Mouse (Mus musculus): ENCODE measurements around the gene Lce1j. TPM values are rescaled to one million over a fixed set of nuclear protein-coding genes. Genes with fewer than 3 reads are reported as not detected.

The Lce1j gene
- not detected in 2 replicates for polyA plus RNA-seq (2012; rRNA removed)

GRCm38 (mm10) chr3:92790414-92790813 is at the start of gene Lce1j:
Gene Lce1j, minus strand, starts transcription at chr3:92790514.

GRCm38 (mm10) chr3:92827108-92827507 is 36.8 kb upstream of the Lce1j start, which contains the start of gene Kprp:
Gene Kprp, minus strand, starts transcription at chr3:92827247.

GRCm38 (mm10) chr3:92807791-92808190 is 17.5 kb upstream of the Lce1j start, which contains the start of gene Lce1k:
Gene Lce1k, minus strand, starts transcription at chr3:92807891.

GRCm38 (mm10) chr3:92778799-92779198 is 11.5 kb downstream of the Lce1j start, which contains the start of gene Lce1i:
Gene Lce1i, minus strand, starts transcription at chr3:92778899.

GRCm38 (mm10) chr3:92764965-92765364 is 25.3 kb downstream of the Lce1j start, which contains the start of gene Lce1h:
Gene Lce1h, minus strand, starts transcription at chr3:92765065.

GRCm38 (mm10) chr3:92752238-92752637 is 38.1 kb downstream of the Lce1j start, which contains the start of gene Lce1g:
Gene Lce1g, minus strand, starts transcription at chr3:92752338.

GRCm38 (mm10) chr3:92738996-92739395 is 51.3 kb downstream of the Lce1j start, which contains the start of gene Gm38119:
Gene Gm38119, minus strand, starts transcription at chr3:92739096.

Other genes with a start within 250 kb of the Lce1j start
- 0.06 TPM in 2 replicates for gene Ivl, start 216.8 kb downstream of the Lce1j start, polyA plus RNA-seq (2012; rRNA removed)
- 1.7 and 3.4 TPM in 2 replicates for gene Smcp, start 201.5 kb downstream of the Lce1j start, polyA plus RNA-seq (2012; rRNA removed)
- gene 2210017I01Rik, start 183.0 kb downstream of the Lce1j start, polyA plus RNA-seq (2012; rRNA removed), result not detected in 2 replicates
- gene Lce6a, start 168.9 kb downstream of the Lce1j start, polyA plus RNA-seq (2012; rRNA removed), result 0.17 and 0.32 TPM in 2 replicates
- not detected in 2 replicates for gene Lce1a1, start 142.2 kb downstream of the Lce1j start, polyA plus RNA-seq (2012; rRNA removed)
- not detected in 2 replicates for gene Lce1b, start 133.6 kb downstream of the Lce1j start, polyA plus RNA-seq (2012; rRNA removed)
- not detected in 2 replicates for gene Lce1a2, start 120.2 kb downstream of the Lce1j start, polyA plus RNA-seq (2012; rRNA removed)
- gene Lce1c, start 111.3 kb downstream of the Lce1j start, polyA plus RNA-seq (2012; rRNA removed), result not detected in 2 replicates
- not detected in 2 replicates for gene Lce1d, start 103.3 kb downstream of the Lce1j start, polyA plus RNA-seq (2012; rRNA removed)
- not detected in 2 replicates for gene Lce1e, start 81.4 kb downstream of the Lce1j start, polyA plus RNA-seq (2012; rRNA removed)
- gene Lce1f, start 70.2 kb downstream of the Lce1j start, polyA plus RNA-seq (2012; rRNA removed), result not detected in 2 replicates
- gene Gm38119, start 51.4 kb downstream of the Lce1j start, polyA plus RNA-seq (2012; rRNA removed), result not detected in 2 replicates
- gene Lce1g, start 38.2 kb downstream of the Lce1j start, polyA plus RNA-seq (2012; rRNA removed), result not detected in 2 replicates
- gene Lce1h, start 25.4 kb downstream of the Lce1j start, polyA plus RNA-seq (2012; rRNA removed), result not detected in 2 replicates
- not detected in 2 replicates for gene Lce1i, start 11.6 kb downstream of the Lce1j start, polyA plus RNA-seq (2012; rRNA removed)
- gene Lce1k, start 17.4 kb upstream of the Lce1j start, polyA plus RNA-seq (2012; rRNA removed), result not detected in 2 replicates
- not detected in 2 replicates for gene Kprp, start 36.7 kb upstream of the Lce1j start, polyA plus RNA-seq (2012; rRNA removed)
- gene Lce1l, start 60.8 kb upstream of the Lce1j start, polyA plus RNA-seq (2012; rRNA removed), result not detected in 2 replicates
- not detected in 2 replicates for gene 2310050C09Rik, start 79.7 kb upstream of the Lce1j start, polyA plus RNA-seq (2012; rRNA removed)
- not detected in 2 replicates for gene Lce3a, start 135.7 kb upstream of the Lce1j start, polyA plus RNA-seq (2012; rRNA removed)
- gene Lce3b, start 142.5 kb upstream of the Lce1j start, polyA plus RNA-seq (2012; rRNA removed), result not detected in 2 replicates
- not detected in 2 replicates for gene Lce3c, start 154.0 kb upstream of the Lce1j start, polyA plus RNA-seq (2012; rRNA removed)
- not detected in 2 replicates for gene Lce3d, start 166.9 kb upstream of the Lce1j start, polyA plus RNA-seq (2012; rRNA removed)
- not detected in 2 replicates for gene Lce3e, start 176.5 kb upstream of the Lce1j start, polyA plus RNA-seq (2012; rRNA removed)
- gene Lce3f, start 201.7 kb upstream of the Lce1j start, polyA plus RNA-seq (2012; rRNA removed), result not detected in 2 replicates
- gene Crct1, start 225.2 kb upstream of the Lce1j start, polyA plus RNA-seq (2012; rRNA removed), result not detected in 2 replicates
- not detected in 2 replicates for gene Lce1m, start 228.5 kb upstream of the Lce1j start, polyA plus RNA-seq (2012; rRNA removed)